ENCODE assay signal across 25 mouse cellular contexts in genomic region chr2:166826491-166827224, GRCm38 (mm10). TPM values are rescaled to one million over a fixed set of nuclear protein-coding genes. Genes with fewer than 3 reads are reported as not detected.
DNase-seq lines count a peak whose midpoint lies in the region; ATAC-seq and TF ChIP-seq lines count a peak whose summit lies in the region.
"Had no signal": no experiment of that assay in that cellular context is flagged by ENCODE, and none has a peak within 500 bp of the region (broad histone marks: within the 10 kb centered on the region; RNA-seq: fewer than 3 reads in every experiment).

No protein-coding gene starts in this region.

- peak overlapping the region; percentile 54 for H3K27ac ChIP-seq in bone marrow macrophage, adult 2 months (ENCODE audit: insufficient read depth, low read depth, low read length)
- H3K27ac ChIP-seq: heart, embryonic 10.5 days; hindbrain, postnatal 0 days; layer of hippocampus, adult 2 months; limb, embryonic 15.5 days; midbrain, embryonic 15.5 days; neural tube, embryonic 13.5 days had no signal

- no peak overlapping the region for H3K4me3 ChIP-seq in bone marrow macrophage, adult 2 months (ENCODE audit: insufficient read depth, low read length)
- H3K4me3 ChIP-seq: heart, embryonic 10.5 days; layer of hippocampus, adult 2 months; limb, embryonic 15.5 days; midbrain, embryonic 15.5 days; myocyte; neural tube, embryonic 13.5 days had no signal

- ATAC-seq in megakaryocyte progenitor cell, adult 5-6 weeks (replicated peaks; ENCODE audit: poor library complexity), result peak; percentile 60; the same call in 1 of the 2 replicates
- ATAC-seq: forebrain, embryonic 14.5 days; hindbrain, postnatal 0 days; intestine, embryonic 16.5 days; midbrain, embryonic 15.5 days had no signal

- TF ChIP-seq CTCF in bone marrow macrophage, adult 2 months (IDR thresholded peaks at IDR 0.05; ENCODE audit: low read depth, low read length), result no peak

- peaks cover 3% of the 10 kb centered on the region; the same call in 1 of the 2 replicates for H3K36me3 ChIP-seq in splenic B cell, adult 2 months (ENCODE audit: control insufficient read depth, insufficient read depth, low read length, poor library complexity, severe bottlenecking)
- H3K36me3 ChIP-seq: midbrain, embryonic 15.5 days; neural tube, embryonic 13.5 days had no signal

- peak; percentile 33 for DNase-seq in thymus, postnatal 4 days
- no peak for DNase-seq in thymus, postnatal 25 days
- DNase-seq in splenic B cell, adult 2 months (ENCODE audit: low read depth, low spot score), result peak; percentile 77
- DNase-seq in heart, postnatal 10 days, result no peak
- DNase-seq in urinary bladder, postnatal 25 days (ENCODE audit: low spot score), result no peak
- DNase-seq in right cerebral cortex, postnatal 36 days (ENCODE audit: low spot score in 2 of 2), result no peak
- DNase-seq: adrenal gland, postnatal 36 days; cerebellum, adult 11-12 months; cerebellum, postnatal 10 days; kidney, postnatal 25 days; lung, adult 18-20 months; lung, postnatal 14 days; right cerebral cortex, postnatal 4 days had no signal

- intact Hi-C loops in heart, postnatal 10 days (cut with DNase I), result no loop called here

- no peak for TF ChIP-seq POLR2A in bone marrow macrophage, adult 2 months (IDR thresholded peaks at IDR 0.05; ENCODE audit: borderline replicate concordance, low read depth, low read length)

- no peaks in the 10 kb centered on the region for H3K27me3 ChIP-seq in splenic B cell, adult 2 months (ENCODE audit: control insufficient read depth, insufficient read depth, low read length, poor library complexity, severe bottlenecking)
- H3K27me3 ChIP-seq: limb, embryonic 15.5 days; midbrain, embryonic 15.5 days; neural tube, embryonic 13.5 days; Patski had no signal

- H3K4me1 ChIP-seq in bone marrow macrophage, adult 2 months (ENCODE audit: control insufficient read depth, insufficient read depth, low read length), result peaks cover 49% of the 10 kb centered on the region
- H3K4me1 ChIP-seq: midbrain, embryonic 15.5 days; neural tube, embryonic 13.5 days had no signal

RNA-seq across cellular contexts. Expression of gene Arfgef2, which starts 21.3 kb away (rescaled TPM):
- 15.7 and 18.5 TPM in 2 replicates for polyA plus RNA-seq in bone marrow macrophage, adult 2 months (2012; ENCODE audit: insufficient read depth, insufficient read length, missing spikeins)
- 14.8 and 16.3 TPM in 2 replicates for total RNA-seq in megakaryocyte progenitor cell, adult 5-6 weeks (2015)
- total RNA-seq in megakaryocyte progenitor cell, adult 5-6 weeks (2017), result 15.2 and 17.3 TPM in 2 replicates
- 10 to 100 TPM; 40.1 to 43.4 TPM for total RNA-seq in heart, postnatal 10 days (2021)

RNA-seq across cellular contexts. Expression of gene Trp53rkb, which starts 34.3 kb away (rescaled TPM):
- 3.1 and 3.3 TPM in 2 replicates for polyA plus RNA-seq in bone marrow macrophage, adult 2 months (2012; ENCODE audit: insufficient read depth, insufficient read length, missing spikeins)
- 3.2 and 5.6 TPM in 2 replicates for total RNA-seq in megakaryocyte progenitor cell, adult 5-6 weeks (2015)
- 1.1 and 2.5 TPM in 2 replicates for total RNA-seq in megakaryocyte progenitor cell, adult 5-6 weeks (2017)
- total RNA-seq in heart, postnatal 10 days (2021), result 1 to 10 TPM; 3.0 to 3.2 TPM

Comparison
In these comparisons a context has a peak if more than half of its experiments do, and no peak if none do; other contexts are left out.
1. DNase-seq: peak in thymus, postnatal 4 days (single experiment) and splenic B cell, adult 2 months (single experiment); none in thymus, postnatal 25 days (single experiment), heart, postnatal 10 days (0 of 2), urinary bladder, postnatal 25 days (single experiment) and right cerebral cortex, postnatal 36 days (0 of 2).